Mouse (Mus musculus) intestine, embryonic 14.5 days (tissue): Measurements from ENCODE around the gene Disc1. TPM values are rescaled to one million over a fixed set of nuclear protein-coding genes. Genes with fewer than 3 reads are reported as not detected.

Source experiments
- ATAC-seq: fragments of 200-750 bp; cut with Nextera tagmentation; replicated peaks from 2 replicates; pipeline ENCODE4 v1.8.0; 2017; ENCODE audit warnings: low read depth, moderate number of reproducible peaks, moderate TSS enrichment, moderate library complexity; ENCODE audit not compliant: low FRiP score, low TSS enrichment
- DNase-seq: peaks from one replicate; pipeline ENCODE4 v3.0.0-alpha.2; 2018; ENCODE audit warnings: low spot score
- H3K27ac ChIP-seq: fragments of 300-500 bp; sonication (generic); 2 replicates; pipeline ENCODE4 v1.5.1; 2014; ENCODE audit warnings: low read depth, mild to moderate bottlenecking, control low read depth
- H3K27me3 ChIP-seq: fragments of 300-500 bp; sonication (generic); replicated peaks from 2 replicates; pipeline ENCODE4 v1.6.1; 2014; ENCODE audit warnings: low read length, control low read depth; ENCODE audit not compliant: control insufficient read depth, insufficient read depth
- H3K36me3 ChIP-seq: fragments of 300-500 bp; sonication (generic); 2 replicates; pipeline ENCODE4 v1.6.1; 2014; ENCODE audit warnings: low read length, control low read depth; ENCODE audit not compliant: control insufficient read depth, insufficient read depth
- H3K4me1 ChIP-seq: fragments of 300-500 bp; sonication (generic); replicated peaks from 2 replicates; pipeline ENCODE4 v1.6.1; 2014; ENCODE audit warnings: low read length, control low read depth, mixed read lengths; ENCODE audit not compliant: control insufficient read depth, insufficient read depth
- H3K4me2 ChIP-seq: fragments of 300-500 bp; sonication (generic); 2 replicates; pipeline ENCODE4 v1.6.1; 2014; ENCODE audit warnings: low read length
- H3K4me3 ChIP-seq: fragments of 300-500 bp; sonication (generic); 2 replicates; pipeline ENCODE4 v1.5.1; 2014; ENCODE audit warnings: low read depth, low read length, control low read depth, mixed read lengths
- H3K9ac ChIP-seq: fragments of 300-500 bp; sonication (generic); 2 replicates; pipeline ENCODE4 v1.6.1; 2014; ENCODE audit warnings: mild to moderate bottlenecking, low read length
- H3K9me3 ChIP-seq: fragments of 300-500 bp; sonication (generic); 2 replicates; pipeline ENCODE4 v1.6.1; 2016; ENCODE audit warnings: low read length, control low read depth; ENCODE audit not compliant: control insufficient read depth
- WGBS: fragments of 180-500 bp; shearing (Covaris S2); extraction: QIAGEN DNeasy Blood & Tissue Kit; methylation state at CpG from one replicate; pipeline ENCODE4 v1.1.7; 2014; 5-methylcytosine and 5-hydroxymethylcytosine counted together
- polyA plus RNA-seq: library from polyadenylated mRNA; unstranded; fragments of >200 nt; fragmentation: Nextera tagmentation; extraction: Ambion mirVana; gene quantifications from 2 replicates; pipeline ENCODE4 v1.2.1, GENCODE M21; 2014

Disc1 gene
- polyA plus RNA-seq, 1 experiment from 2014 or later: 2.5 TPM

GRCm38 (mm10) chr8:125169628-125170027, 115.6 kb downstream of the Disc1 start:
- H3K36me3 ChIP-seq: no peaks in the 10 kb centered on the region
- H3K4me3 ChIP-seq: no peak overlapping the region
- WGBS: 62% methylated on average over 3 of the region's 3 CpGs
- H3K27me3 ChIP-seq: no peaks in the 10 kb centered on the region
- no peak for DNase-seq
- H3K4me2 ChIP-seq: no peak overlapping the region
- H3K9ac ChIP-seq: no peak overlapping the region
- H3K27ac ChIP-seq: no peak overlapping the region
- H3K9me3 ChIP-seq: no peaks in the 10 kb centered on the region
- H3K4me1 ChIP-seq: no peaks in the 10 kb centered on the region; the same call in 1 of the 2 replicates
- ATAC-seq: no peak

GRCm38 (mm10) chr8:125171531-125171930, 117.5 kb downstream of the Disc1 start:
- H3K4me2 ChIP-seq: no peak overlapping the region
- no peak overlapping the region for H3K27ac ChIP-seq
- ATAC-seq (no peak), DNase-seq (no peak)
- H3K9ac ChIP-seq: no peak overlapping the region
- 88% methylated on average over 2 of the region's 2 CpGs for WGBS
- H3K4me1 ChIP-seq: no peaks in the 10 kb centered on the region; the same call in 1 of the 2 replicates
- H3K9me3 ChIP-seq: no peaks in the 10 kb centered on the region
- H3K4me3 ChIP-seq: no peak overlapping the region
- no peaks in the 10 kb centered on the region for H3K36me3 ChIP-seq
- no peaks in the 10 kb centered on the region for H3K27me3 ChIP-seq

- 54% methylated on average over 7 of the region's 7 CpGs for WGBS
Observed at GRCm38 (mm10) chr8:125174237-125174636, 120.2 kb downstream of the Disc1 start.

GRCm38 (mm10) chr8:125174851-125175250, 120.9 kb downstream of the Disc1 start:
- Histone ChIP-seq H3K9me3 (no peaks in the 10 kb centered on the region), H3K27me3 (no peaks in the 10 kb centered on the region), H3K9ac (no peak overlapping the region), H3K4me3 (no peak overlapping the region), H3K4me2 (no peak overlapping the region), H3K36me3 (no peaks in the 10 kb centered on the region), H3K27ac (no peak overlapping the region), H3K4me1 (no peaks in the 10 kb centered on the region)
- 48% methylated on average over 4 of the region's 4 CpGs for WGBS
- DNase-seq (no peak), ATAC-seq (no peak)

More at GRCm38 (mm10) chr8:125174237-125174636, 120.2 kb downstream of the Disc1 start:
- no peaks in the 10 kb centered on the region for H3K27me3 ChIP-seq
- no peak overlapping the region for H3K4me2 ChIP-seq
- H3K9ac ChIP-seq: no peak overlapping the region
- H3K9me3 ChIP-seq: no peaks in the 10 kb centered on the region
- no peak overlapping the region for H3K27ac ChIP-seq
- ATAC-seq (no peak), DNase-seq (no peak)
- no peak overlapping the region for H3K4me3 ChIP-seq
- no peaks in the 10 kb centered on the region for H3K4me1 ChIP-seq
- H3K36me3 ChIP-seq: no peaks in the 10 kb centered on the region

- H3K9me3 ChIP-seq: no peaks in the 10 kb centered on the region
- 90% methylated on average over 4 of the region's 4 CpGs for WGBS
- H3K27ac ChIP-seq: no peak overlapping the region
- no peak for DNase-seq
- H3K27me3 ChIP-seq: no peaks in the 10 kb centered on the region
- no peak overlapping the region for H3K9ac ChIP-seq
- no peak overlapping the region for H3K4me2 ChIP-seq
- H3K36me3 ChIP-seq: no peaks in the 10 kb centered on the region
- no peak overlapping the region for H3K4me3 ChIP-seq
- no peak for ATAC-seq
- no peaks in the 10 kb centered on the region for H3K4me1 ChIP-seq
Observed at GRCm38 (mm10) chr8:125175661-125176060, 121.7 kb downstream of the Disc1 start.

GRCm38 (mm10) chr8:125177091-125177490, 123.1 kb downstream of the Disc1 start:
- H3K9ac ChIP-seq: no peak overlapping the region
- H3K36me3 ChIP-seq: no peaks in the 10 kb centered on the region
- H3K4me3 ChIP-seq: no peak overlapping the region
- ATAC-seq (no peak), DNase-seq (no peak)
- H3K4me1 ChIP-seq: no peaks in the 10 kb centered on the region
- WGBS: 83% methylated on average over 6 of the region's 6 CpGs
- H3K9me3 ChIP-seq: no peaks in the 10 kb centered on the region
- H3K4me2 ChIP-seq: no peak overlapping the region
- H3K27ac ChIP-seq: no peak overlapping the region
- no peaks in the 10 kb centered on the region for H3K27me3 ChIP-seq

GRCm38 (mm10) chr8:125177958-125178357, 124.0 kb downstream of the Disc1 start:
- ATAC-seq: no peak
- H3K4me3 ChIP-seq: no peak overlapping the region
- WGBS: 71% methylated on average over 8 of the region's 8 CpGs

GRCm38 (mm10) chr8:125183548-125184451, 129.8 kb downstream of the Disc1 start:
- Histone ChIP-seq H3K27me3 (no peaks in the 10 kb centered on the region), H3K4me1 (peaks cover 6% of the 10 kb centered on the region; the same call in 1 of the 2 replicates), H3K27ac (no peak overlapping the region), H3K9me3 (no peaks in the 10 kb centered on the region), H3K4me2 (no peak overlapping the region), H3K9ac (no peak overlapping the region), H3K36me3 (no peaks in the 10 kb centered on the region), H3K4me3 (no peak overlapping the region)
- 15% methylated on average over 17 of the region's 17 CpGs for WGBS
- DNase-seq (peak; percentile 96), ATAC-seq (peak; percentile 66; the same call in 1 of the 2 replicates)

More at GRCm38 (mm10) chr8:125177958-125178357, 124.0 kb downstream of the Disc1 start:
- no peaks in the 10 kb centered on the region for H3K4me1 ChIP-seq
- no peak overlapping the region for H3K9ac ChIP-seq
- no peaks in the 10 kb centered on the region for H3K9me3 ChIP-seq
- DNase-seq: no peak
- H3K36me3 ChIP-seq: no peaks in the 10 kb centered on the region
- no peak overlapping the region for H3K27ac ChIP-seq
- no peaks in the 10 kb centered on the region for H3K27me3 ChIP-seq
- H3K4me2 ChIP-seq: no peak overlapping the region

GRCm38 (mm10) chr8:125184452-125184817, 130.4 kb downstream of the Disc1 start:
- Histone ChIP-seq H3K9me3 (no peaks in the 10 kb centered on the region), H3K9ac (no peak overlapping the region), H3K36me3 (no peaks in the 10 kb centered on the region), H3K27me3 (no peaks in the 10 kb centered on the region), H3K4me1 (peaks cover 6% of the 10 kb centered on the region; the same call in 1 of the 2 replicates), H3K4me2 (no peak overlapping the region), H3K27ac (no peak overlapping the region), H3K4me3 (no peak overlapping the region)
- ATAC-seq: no peak
- DNase-seq: no peak
- WGBS: 60% methylated on average over 9 of the region's 9 CpGs
